Mouse (Mus musculus): ENCODE measurements around the gene Fgf5. TPM values are rescaled to one million over a fixed set of nuclear protein-coding genes. Genes with fewer than 3 reads are reported as not detected.

Fgf5 gene
- polyA plus RNA-seq, 2 experiments = 0.01 to 0.15 TPM

DNA sequence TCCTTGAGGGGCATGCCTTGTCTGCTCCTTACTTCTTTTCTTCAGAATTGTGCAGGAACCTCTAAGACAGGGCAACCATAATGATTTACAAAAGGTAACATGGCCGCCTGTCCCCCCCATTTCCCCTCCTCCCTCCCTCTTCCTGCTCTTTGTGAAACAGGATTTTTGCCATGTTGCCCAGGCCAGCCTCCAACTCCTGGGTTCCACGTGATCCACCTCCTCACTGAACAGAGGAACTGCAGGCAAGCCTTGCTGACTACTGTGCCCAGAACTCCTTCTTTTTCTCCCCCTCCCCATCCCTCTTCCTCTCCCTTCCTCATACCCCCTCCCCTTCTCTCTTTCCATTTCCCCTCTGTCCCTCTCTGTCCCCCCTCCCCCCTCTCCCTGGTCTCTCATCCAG is 6.5 kb upstream of the Fgf5 start:
- no peak overlapping the region for H3K9ac ChIP-seq (replicated peaks)
- H3K27ac ChIP-seq = no peak overlapping the region
- DNase-seq (ENCODE audit: low read depth in 3 of 3, low spot score in 3 of 3) = no peak
- H3K4me2 ChIP-seq (ENCODE audit: low read depth) = no peak overlapping the region
- no peak for ATAC-seq (ENCODE audit: insufficient read depth)
- H3K27me3 ChIP-seq (ENCODE audit: control insufficient read depth, insufficient read depth, low read length) = no peaks in the 10 kb centered on the region
- no peak overlapping the region for H3K4me3 ChIP-seq (ENCODE audit: insufficient read depth in 1 of 2, low read depth in 2 of 2, low read length in 2 of 2)
- WGBS (ENCODE audit: insufficient replicate concordance) = 38% methylated on average over 2 of the region's 2 CpGs
- TF ChIP-seq CTCF (IDR thresholded peaks at IDR 0.05; ENCODE audit: low read depth) (no peak), EP300 (IDR thresholded peaks at IDR 0.05; ENCODE audit: low read depth) (no peak)
- H3K36me3 ChIP-seq (replicated peaks; ENCODE audit: control insufficient read depth, insufficient read depth, low read depth) = no peaks in the 10 kb centered on the region
- H3K4me1 ChIP-seq (replicated peaks; ENCODE audit: control insufficient read depth in 2 of 2, insufficient read depth in 2 of 2, low read length in 1 of 2) = no peaks in the 10 kb centered on the region
- no peaks in the 10 kb centered on the region for H3K9me3 ChIP-seq (ENCODE audit: control insufficient read depth, low read length)

DNA sequence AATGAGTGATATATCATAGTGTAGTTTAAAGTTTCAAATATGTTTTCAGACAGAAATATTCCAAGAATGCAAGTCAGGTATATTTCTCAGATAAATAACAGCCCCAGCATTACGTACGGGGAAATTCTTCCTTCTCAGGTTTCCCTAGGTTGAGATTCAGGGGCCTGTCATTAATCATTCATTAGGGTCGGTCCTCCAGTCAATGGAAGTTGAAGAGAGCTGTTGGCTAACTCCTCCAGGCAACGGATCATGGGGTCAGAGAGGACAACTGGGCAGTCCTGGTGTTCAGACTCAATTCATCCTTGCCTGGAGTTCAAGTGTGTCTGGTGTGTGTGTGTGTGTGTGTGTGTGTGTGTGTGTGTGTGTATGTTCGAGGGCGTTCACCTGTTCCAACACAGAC is 837 bp upstream of the Fgf5 start:
- 21% methylated on average over 6 of the region's 6 CpGs for WGBS (ENCODE audit: insufficient replicate concordance)
- Histone ChIP-seq H3K9me3 (ENCODE audit: control insufficient read depth, low read length) (no peaks in the 10 kb centered on the region), H3K4me2 (ENCODE audit: low read depth) (no peak overlapping the region), H3K4me3 (ENCODE audit: insufficient read depth in 1 of 2, low read depth in 2 of 2, low read length in 2 of 2) (no peak overlapping the region), H3K27me3 (ENCODE audit: control insufficient read depth, insufficient read depth, low read length) (peaks cover 26% of the 10 kb centered on the region), H3K9ac (replicated peaks) (no peak overlapping the region), H3K4me1 (replicated peaks; ENCODE audit: control insufficient read depth in 2 of 2, insufficient read depth in 2 of 2, low read length in 1 of 2) (no peaks in the 10 kb centered on the region), H3K27ac (no peak overlapping the region), H3K36me3 (replicated peaks; ENCODE audit: control insufficient read depth, insufficient read depth, low read depth) (no peaks in the 10 kb centered on the region)
- DNase-seq (ENCODE audit: low read depth in 3 of 3, low spot score in 3 of 3) (no peak), ATAC-seq (ENCODE audit: insufficient read depth) (no peak)
- TF ChIP-seq EP300 (IDR thresholded peaks at IDR 0.05; ENCODE audit: low read depth) (no peak), CTCF (IDR thresholded peaks at IDR 0.05; ENCODE audit: low read depth) (no peak)

DNA sequence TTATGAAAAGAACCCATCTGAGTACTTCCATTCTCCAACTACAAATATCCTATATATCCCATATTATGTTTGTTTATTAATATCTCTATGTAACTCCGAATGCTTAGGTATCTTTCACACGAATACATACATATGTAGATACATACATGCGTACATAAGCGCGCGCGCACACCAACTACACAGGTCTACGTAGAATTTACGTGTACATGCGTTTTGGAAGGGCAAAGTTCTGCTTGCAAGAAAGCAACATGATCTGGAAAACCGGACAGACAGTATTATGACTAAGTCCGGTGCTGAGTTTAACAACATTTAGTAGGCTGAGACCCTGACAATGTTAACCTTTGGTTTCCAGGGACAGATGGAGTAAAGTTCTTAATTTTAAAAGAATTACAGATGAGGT is 1.2 kb downstream of the Fgf5 start:
- H3K27me3 ChIP-seq (ENCODE audit: control insufficient read depth, insufficient read depth, low read length) = peaks cover 26% of the 10 kb centered on the region
- no peak overlapping the region for H3K27ac ChIP-seq
- DNase-seq (ENCODE audit: low read depth in 3 of 3, low spot score in 3 of 3) = no peak
- H3K9me3 ChIP-seq (ENCODE audit: control insufficient read depth, low read length) = no peaks in the 10 kb centered on the region
- 4% methylated on average over 12 of the region's 12 CpGs for WGBS (ENCODE audit: insufficient replicate concordance)
- H3K4me3 ChIP-seq (ENCODE audit: insufficient read depth in 1 of 2, low read depth in 2 of 2, low read length in 2 of 2) = no peak overlapping the region
- no peak for ATAC-seq (ENCODE audit: insufficient read depth)
- no peak overlapping the region for H3K9ac ChIP-seq (replicated peaks)
- no peak overlapping the region for H3K4me2 ChIP-seq (ENCODE audit: low read depth)
- no peaks in the 10 kb centered on the region for H3K4me1 ChIP-seq (replicated peaks; ENCODE audit: control insufficient read depth in 2 of 2, insufficient read depth in 2 of 2, low read length in 1 of 2)
- no peaks in the 10 kb centered on the region for H3K36me3 ChIP-seq (replicated peaks; ENCODE audit: control insufficient read depth, insufficient read depth, low read depth)
- no peak for TF ChIP-seq EP300 (IDR thresholded peaks at IDR 0.05; ENCODE audit: low read depth)

DNA sequence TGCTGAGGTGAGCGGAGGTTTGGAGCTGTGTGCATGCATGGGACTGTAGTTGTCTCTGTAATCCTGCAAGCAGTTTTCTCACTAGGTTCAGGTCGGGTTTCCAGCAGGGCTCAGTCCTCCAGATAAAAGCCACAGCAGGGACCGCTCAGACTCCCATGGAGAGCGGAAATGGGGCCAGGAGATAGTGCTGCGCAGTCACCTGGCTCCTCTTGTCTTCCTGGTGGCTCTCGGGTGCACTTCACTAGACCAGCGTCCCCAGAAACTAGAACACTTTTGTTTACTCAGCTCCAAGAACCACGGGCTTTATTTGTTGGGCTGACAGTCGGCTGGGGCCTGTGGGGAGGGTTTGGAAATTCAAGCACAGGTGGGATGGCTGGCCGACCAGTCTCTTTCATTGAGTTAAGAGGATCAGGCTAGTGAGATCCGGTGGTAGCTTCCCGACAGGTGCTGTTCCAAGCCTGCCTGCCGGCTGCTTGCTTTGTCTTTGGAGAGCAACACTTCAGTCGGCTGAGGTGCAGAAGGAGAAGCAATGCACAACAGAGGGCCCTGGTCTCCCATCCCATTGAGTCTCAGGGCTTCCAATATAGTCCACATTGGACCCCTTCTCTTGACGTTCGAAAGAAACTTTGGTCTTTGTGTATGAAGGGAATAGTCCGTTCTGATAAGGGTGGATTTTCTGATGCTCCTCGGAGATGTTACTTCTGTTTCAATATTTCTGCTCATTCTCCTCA is 1.9 kb downstream of the Fgf5 start:
- H3K27me3 ChIP-seq (ENCODE audit: control insufficient read depth, insufficient read depth, low read length) = peaks cover 26% of the 10 kb centered on the region
- no peak for TF ChIP-seq EP300 (IDR thresholded peaks at IDR 0.05; ENCODE audit: low read depth)
- no peak for TF ChIP-seq CTCF (IDR thresholded peaks at IDR 0.05; ENCODE audit: low read depth)

DNA sequence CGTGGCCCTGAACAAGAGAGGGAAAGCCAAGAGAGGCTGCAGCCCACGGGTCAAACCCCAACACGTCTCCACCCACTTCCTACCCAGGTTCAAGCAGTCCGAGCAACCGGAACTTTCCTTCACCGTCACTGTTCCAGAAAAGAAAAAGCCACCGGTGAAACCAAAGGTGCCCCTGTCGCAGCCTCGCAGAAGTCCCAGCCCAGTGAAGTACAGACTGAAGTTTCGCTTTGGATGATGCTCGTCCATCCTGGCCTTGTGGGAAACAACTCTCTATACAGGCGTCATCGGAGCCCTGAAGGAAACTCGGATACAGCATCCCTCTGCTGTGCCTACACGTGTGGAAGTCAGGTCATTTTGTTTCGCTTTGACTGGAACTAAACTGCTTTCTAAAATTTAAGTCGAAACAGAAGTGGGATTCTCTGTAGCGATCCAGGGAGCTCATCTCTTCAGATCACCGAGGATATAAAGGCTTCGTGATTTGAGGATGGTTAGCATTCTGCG is 21.4 kb downstream of the Fgf5 start:
- DNase-seq (ENCODE audit: low read depth in 3 of 3, low spot score in 3 of 3) = no peak
- Histone ChIP-seq H3K9ac (replicated peaks) (no peak overlapping the region), H3K27me3 (ENCODE audit: control insufficient read depth, insufficient read depth, low read length) (no peaks in the 10 kb centered on the region), H3K9me3 (ENCODE audit: control insufficient read depth, low read length) (no peaks in the 10 kb centered on the region), H3K4me1 (replicated peaks; ENCODE audit: control insufficient read depth in 2 of 2, insufficient read depth in 2 of 2, low read length in 1 of 2) (no peaks in the 10 kb centered on the region), H3K4me2 (ENCODE audit: low read depth) (no peak overlapping the region), H3K27ac (no peak overlapping the region), H3K36me3 (replicated peaks; ENCODE audit: control insufficient read depth, insufficient read depth, low read depth) (no peaks in the 10 kb centered on the region), H3K4me3 (ENCODE audit: insufficient read depth in 1 of 2, low read depth in 2 of 2, low read length in 2 of 2) (no peak overlapping the region)
- TF ChIP-seq CTCF (IDR thresholded peaks at IDR 0.05; ENCODE audit: low read depth) (no peak), EP300 (IDR thresholded peaks at IDR 0.05; ENCODE audit: low read depth) (no peak)
- 76% methylated on average over 21 of the region's 21 CpGs for WGBS (ENCODE audit: insufficient replicate concordance)
- no peak for ATAC-seq (ENCODE audit: insufficient read depth)

More for the DNA sequence above, 1.9 kb downstream of the Fgf5 start:
- Histone ChIP-seq H3K27ac (no peak overlapping the region), H3K4me1 (replicated peaks; ENCODE audit: control insufficient read depth in 2 of 2, insufficient read depth in 2 of 2, low read length in 1 of 2) (no peaks in the 10 kb centered on the region), H3K9me3 (ENCODE audit: control insufficient read depth, low read length) (no peaks in the 10 kb centered on the region), H3K4me2 (ENCODE audit: low read depth) (no peak overlapping the region), H3K9ac (replicated peaks) (no peak overlapping the region), H3K4me3 (ENCODE audit: insufficient read depth in 1 of 2, low read depth in 2 of 2, low read length in 2 of 2) (no peak overlapping the region), H3K36me3 (replicated peaks; ENCODE audit: control insufficient read depth, insufficient read depth, low read depth) (no peaks in the 10 kb centered on the region)
- WGBS (ENCODE audit: insufficient replicate concordance) = 5% methylated on average over 18 of the region's 18 CpGs
- ATAC-seq (ENCODE audit: insufficient read depth) = no peak
- DNase-seq (ENCODE audit: low read depth in 3 of 3, low spot score in 3 of 3) = no peak

All from liver, embryonic 14.5 days (tissue).